Mouse (Mus musculus): Measurements from ENCODE around the gene C1qtnf2. TPM values are rescaled to one million over a fixed set of nuclear protein-coding genes. Genes with fewer than 3 reads are reported as not detected.

C1qtnf2 gene
- polyA plus RNA-seq (2015; fragmentation: Illumina TruSeq; extraction: RNeasy Lipid Tissue Mini Kit (QIAGEN cat#74804); ENCODE audit: insufficient read depth, low read depth, low replicate concordance), result 3.0 TPM

DNA sequence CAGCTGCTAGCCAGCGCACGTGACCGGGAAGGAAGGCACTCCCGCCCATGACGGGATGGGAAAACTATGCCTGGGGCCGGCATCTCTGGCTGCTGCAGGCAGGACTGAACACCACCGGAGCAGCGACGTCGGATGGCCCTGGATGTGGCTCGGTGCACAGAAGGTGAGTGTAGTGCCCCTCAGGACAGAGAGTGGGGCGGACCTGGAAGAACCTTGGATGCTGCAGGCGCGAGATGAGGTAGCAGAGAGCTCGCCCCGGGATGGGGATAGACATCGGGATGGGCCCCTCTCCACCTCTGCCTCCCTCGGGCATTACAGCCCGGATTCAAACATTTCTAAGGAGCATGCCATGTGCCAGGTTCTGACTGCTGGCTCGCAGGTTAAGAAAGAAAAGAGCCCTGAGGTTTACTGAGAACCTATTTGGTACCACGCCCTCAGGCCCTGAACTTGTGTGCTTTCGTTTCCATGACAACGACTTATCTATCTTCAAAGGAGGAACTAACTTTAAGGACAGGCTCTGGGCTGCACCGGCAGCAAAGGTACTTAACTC is at the start of gene C1qtnf2:
Gene C1qtnf2, plus strand, starts transcription at position 52 of the 550 bp plus-strand sequence.

DNA sequence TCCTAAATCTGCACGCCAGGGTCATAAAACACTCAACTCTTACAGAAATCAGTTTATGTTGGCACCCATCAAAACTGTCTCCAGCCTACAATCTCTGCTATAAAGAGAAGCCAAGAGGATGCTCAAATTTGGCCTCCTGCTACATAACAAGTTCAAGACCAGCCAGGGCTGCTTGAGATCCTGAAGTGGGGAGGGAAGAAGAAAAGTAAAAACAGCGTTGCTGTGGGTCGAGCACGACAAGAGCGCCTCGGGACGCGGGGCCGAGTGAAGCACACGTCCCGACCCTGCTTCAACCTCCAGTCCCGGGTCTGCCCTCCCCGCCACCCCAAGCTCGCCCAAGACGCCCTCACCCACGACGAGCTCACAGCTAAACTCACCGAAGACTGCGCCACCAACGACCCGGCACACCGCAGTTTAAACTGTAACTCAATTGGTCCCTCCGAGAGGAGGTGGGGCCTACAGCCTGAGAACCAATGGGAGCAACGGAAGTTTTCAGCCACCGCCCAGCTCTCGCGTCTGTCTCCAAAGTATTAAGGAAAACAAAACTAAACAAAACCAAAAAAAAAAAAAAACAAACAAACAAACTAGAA is 48.2 kb upstream of the C1qtnf2 start, which contains the start of gene Pttg1:
Gene Pttg1, minus strand, starts transcription at position 428 of the 590 bp plus-strand sequence.

GRCm38 (mm10) chr11:43433254-43434023 is 40.6 kb upstream of the C1qtnf2 start, which contains the start of gene Slu7:
Slu7 (plus strand) TSS chr11:43433744.

DNA sequence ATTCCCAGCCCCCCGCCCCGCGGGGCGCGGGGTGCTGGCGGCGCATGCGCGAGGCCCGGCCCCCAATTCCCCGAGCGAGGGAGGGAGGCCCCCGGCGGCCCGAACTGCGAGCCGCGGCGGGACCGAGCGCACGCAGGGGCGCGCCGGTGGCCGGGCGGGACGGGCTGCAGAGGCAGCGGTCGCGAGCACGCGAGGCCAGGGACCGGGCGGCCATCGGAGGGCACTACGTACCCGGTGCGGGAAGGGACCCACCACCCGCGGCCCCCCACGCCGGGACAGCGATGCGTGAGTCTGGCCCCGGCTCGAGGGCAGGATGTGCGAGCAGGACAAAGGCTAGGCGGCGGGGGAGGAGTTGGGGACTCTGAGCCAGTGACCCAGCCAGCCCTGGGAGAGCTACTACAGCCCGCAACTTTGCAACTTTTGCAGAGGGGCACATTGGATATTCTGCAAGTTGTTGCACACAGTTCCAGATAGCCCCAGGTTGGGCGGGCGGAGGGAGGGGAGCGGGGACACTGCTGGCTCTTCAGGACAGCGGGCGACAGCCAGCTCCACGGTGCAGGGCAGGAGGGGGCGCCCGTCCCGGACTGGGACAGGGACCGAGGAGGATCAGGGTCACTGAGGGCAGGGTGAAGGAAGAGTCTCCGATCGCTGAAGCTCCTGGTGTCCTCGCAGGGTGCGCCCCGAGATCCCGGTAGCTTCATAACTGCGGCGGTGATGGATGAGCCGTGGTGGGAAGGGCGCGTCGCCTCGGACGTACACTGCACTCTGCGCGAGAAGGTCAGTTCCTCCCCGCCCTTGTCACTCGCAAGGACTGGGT is 54.8 kb downstream of the C1qtnf2 start, which contains the start of gene Ccnjl:
Gene Ccnjl, plus strand, starts transcription at position 102 of the 817 bp plus-strand sequence.

Other genes with a start within 250 kb of the C1qtnf2 start
- 22.2 TPM for gene Pttg1, start 48.0 kb upstream of the C1qtnf2 start, polyA plus RNA-seq (2015; fragmentation: Illumina TruSeq; extraction: RNeasy Lipid Tissue Mini Kit (QIAGEN cat#74804); ENCODE audit: insufficient read depth, low read depth, low replicate concordance)
- 7.8 TPM for gene Slu7, start 40.5 kb upstream of the C1qtnf2 start, polyA plus RNA-seq (2015; fragmentation: Illumina TruSeq; extraction: RNeasy Lipid Tissue Mini Kit (QIAGEN cat#74804); ENCODE audit: insufficient read depth, low read depth, low replicate concordance)
- 0.70 TPM for gene Ccnjl, start 54.5 kb downstream of the C1qtnf2 start, polyA plus RNA-seq (2015; fragmentation: Illumina TruSeq; extraction: RNeasy Lipid Tissue Mini Kit (QIAGEN cat#74804); ENCODE audit: insufficient read depth, low read depth, low replicate concordance)
- gene 4933415A04Rik, start 112.8 kb downstream of the C1qtnf2 start, polyA plus RNA-seq (2015; fragmentation: Illumina TruSeq; extraction: RNeasy Lipid Tissue Mini Kit (QIAGEN cat#74804); ENCODE audit: insufficient read depth, low read depth, low replicate concordance), result not detected
- gene Fabp6, start 127.3 kb downstream of the C1qtnf2 start, polyA plus RNA-seq (2015; fragmentation: Illumina TruSeq; extraction: RNeasy Lipid Tissue Mini Kit (QIAGEN cat#74804); ENCODE audit: insufficient read depth, low read depth, low replicate concordance), result not detected
- gene Pwwp2a, start 207.7 kb downstream of the C1qtnf2 start, polyA plus RNA-seq (2015; fragmentation: Illumina TruSeq; extraction: RNeasy Lipid Tissue Mini Kit (QIAGEN cat#74804); ENCODE audit: insufficient read depth, low read depth, low replicate concordance), result 4.5 TPM

All from pancreas, adult 10 weeks (tissue).